Mouse (Mus musculus): ENCODE results near the gene Fig4. TPM values are rescaled to one million over a fixed set of nuclear protein-coding genes. Genes with fewer than 3 reads are reported as not detected.
A peak's percentile ranks its signal among the peaks of the same experiment; 100 is the strongest.

Fig4 gene
- polyA plus RNA-seq, 1 experiment from 2014 or later = 15.9 TPM

GRCm38 (mm10) chr10:41157296-41157695, 145.8 kb downstream of the Fig4 start:
- no peaks in the 10 kb centered on the region for H3K36me3 ChIP-seq
- no peaks in the 10 kb centered on the region for H3K27me3 ChIP-seq
- no peak overlapping the region for H3K4me2 ChIP-seq
- WGBS = 83% methylated on average over 2 of the region's 2 CpGs
- no peaks in the 10 kb centered on the region for H3K9me3 ChIP-seq
- ATAC-seq (ENCODE audit: borderline replicate concordance, extremely low read depth, low FRiP score, low TSS enrichment) = no peak
- H3K4me3 ChIP-seq = no peak overlapping the region
- no peak overlapping the region for H3K27ac ChIP-seq
- no peaks in the 10 kb centered on the region for H3K4me1 ChIP-seq
- H3K9ac ChIP-seq = no peak overlapping the region

- Histone ChIP-seq H3K4me3 (no peak overlapping the region), H3K27ac (no peak overlapping the region), H3K27me3 (no peaks in the 10 kb centered on the region), H3K36me3 (no peaks in the 10 kb centered on the region), H3K4me2 (no peak overlapping the region), H3K9me3 (no peaks in the 10 kb centered on the region), H3K4me1 (no peaks in the 10 kb centered on the region), H3K9ac (no peak overlapping the region)
- no peak for ATAC-seq (ENCODE audit: borderline replicate concordance, extremely low read depth, low FRiP score, low TSS enrichment)
- 36% methylated on average over 1 of the region's 1 CpGs for WGBS
These were observed 146.4 kb downstream of the Fig4 start for GRCm38 (mm10) chr10:41156693-41157092.

- no peak overlapping the region for H3K27ac ChIP-seq
- H3K27me3 ChIP-seq = no peaks in the 10 kb centered on the region
- no peak overlapping the region for H3K9ac ChIP-seq
- ATAC-seq (ENCODE audit: borderline replicate concordance, extremely low read depth, low FRiP score, low TSS enrichment) = no peak
- H3K9me3 ChIP-seq = no peaks in the 10 kb centered on the region
- no peak overlapping the region for H3K4me2 ChIP-seq
- no peak overlapping the region for H3K4me3 ChIP-seq
- no peaks in the 10 kb centered on the region for H3K4me1 ChIP-seq
- H3K36me3 ChIP-seq = no peaks in the 10 kb centered on the region
- WGBS = 74% methylated on average over 5 of the region's 5 CpGs
These were observed 149.8 kb downstream of the Fig4 start for GRCm38 (mm10) chr10:41153229-41153750.

GRCm38 (mm10) chr10:41151901-41152300, 151.2 kb downstream of the Fig4 start:
- Histone ChIP-seq H3K27ac (no peak overlapping the region), H3K4me1 (no peaks in the 10 kb centered on the region), H3K4me3 (no peak overlapping the region), H3K27me3 (no peaks in the 10 kb centered on the region), H3K9me3 (no peaks in the 10 kb centered on the region), H3K36me3 (no peaks in the 10 kb centered on the region), H3K4me2 (peak overlapping the region; percentile 36; the same call in 1 of the 2 replicates), H3K9ac (no peak overlapping the region)
- 73% methylated on average over 4 of the region's 4 CpGs for WGBS
- ATAC-seq (ENCODE audit: borderline replicate concordance, extremely low read depth, low FRiP score, low TSS enrichment) = no peak

GRCm38 (mm10) chr10:41151441-41151840, 151.6 kb downstream of the Fig4 start:
- no peak for ATAC-seq (ENCODE audit: borderline replicate concordance, extremely low read depth, low FRiP score, low TSS enrichment)
- no peaks in the 10 kb centered on the region for H3K4me1 ChIP-seq
- no peaks in the 10 kb centered on the region for H3K27me3 ChIP-seq
- H3K9ac ChIP-seq = no peak overlapping the region
- H3K27ac ChIP-seq = no peak overlapping the region
- H3K4me2 ChIP-seq = peak overlapping the region; percentile 36
- no peaks in the 10 kb centered on the region for H3K36me3 ChIP-seq
- H3K4me3 ChIP-seq = no peak overlapping the region
- 35% methylated on average over 18 of the region's 18 CpGs for WGBS
- H3K9me3 ChIP-seq = no peaks in the 10 kb centered on the region

GRCm38 (mm10) chr10:41151021-41151420, 152.0 kb downstream of the Fig4 start:
- WGBS = 58% methylated on average over 10 of the region's 10 CpGs
- Histone ChIP-seq H3K27me3 (no peaks in the 10 kb centered on the region), H3K4me3 (no peak overlapping the region), H3K9ac (no peak overlapping the region), H3K4me1 (no peaks in the 10 kb centered on the region), H3K9me3 (no peaks in the 10 kb centered on the region), H3K36me3 (no peaks in the 10 kb centered on the region), H3K27ac (no peak overlapping the region), H3K4me2 (peak overlapping the region; percentile 36)
- no peak for ATAC-seq (ENCODE audit: borderline replicate concordance, extremely low read depth, low FRiP score, low TSS enrichment)

GRCm38 (mm10) chr10:41150496-41150895, 152.6 kb downstream of the Fig4 start:
- H3K4me3 ChIP-seq = no peak overlapping the region
- H3K9ac ChIP-seq = no peak overlapping the region
- H3K27ac ChIP-seq = no peak overlapping the region
- H3K9me3 ChIP-seq = no peaks in the 10 kb centered on the region
- H3K4me2 ChIP-seq = no peak overlapping the region
- H3K4me1 ChIP-seq = no peaks in the 10 kb centered on the region
- H3K27me3 ChIP-seq = no peaks in the 10 kb centered on the region
- no peak for ATAC-seq (ENCODE audit: borderline replicate concordance, extremely low read depth, low FRiP score, low TSS enrichment)
- H3K36me3 ChIP-seq = no peaks in the 10 kb centered on the region
- WGBS = 83% methylated on average over 2 of the region's 2 CpGs

- ATAC-seq (ENCODE audit: borderline replicate concordance, extremely low read depth, low FRiP score, low TSS enrichment) = no peak
- WGBS = 58% methylated on average over 3 of the region's 3 CpGs
- Histone ChIP-seq H3K27me3 (no peaks in the 10 kb centered on the region), H3K36me3 (no peaks in the 10 kb centered on the region), H3K4me3 (no peak overlapping the region), H3K9me3 (no peaks in the 10 kb centered on the region), H3K4me1 (no peaks in the 10 kb centered on the region), H3K9ac (no peak overlapping the region), H3K27ac (no peak overlapping the region), H3K4me2 (no peak overlapping the region)
These were observed 153.8 kb downstream of the Fig4 start for GRCm38 (mm10) chr10:41149307-41149706.

GRCm38 (mm10) chr10:41146141-41146540, 156.9 kb downstream of the Fig4 start:
- Histone ChIP-seq H3K9me3 (no peaks in the 10 kb centered on the region), H3K4me2 (no peak overlapping the region), H3K9ac (no peak overlapping the region), H3K36me3 (no peaks in the 10 kb centered on the region), H3K27ac (no peak overlapping the region), H3K4me3 (no peak overlapping the region), H3K27me3 (no peaks in the 10 kb centered on the region), H3K4me1 (no peaks in the 10 kb centered on the region)
- ATAC-seq (ENCODE audit: borderline replicate concordance, extremely low read depth, low FRiP score, low TSS enrichment) = no peak
- 83% methylated on average over 2 of the region's 2 CpGs for WGBS

Other genes with a start within 250 kb of the Fig4 start
- not detected in 2 replicates for gene Gpr6, start 231.0 kb downstream of the Fig4 start, polyA plus RNA-seq (2015; fragmentation: Nextera tagmentation; extraction: Ambion mirVana)
- 0.20 and 0.27 TPM in 2 replicates for gene Ak9, start 720 bp upstream of the Fig4 start, polyA plus RNA-seq (2015; fragmentation: Nextera tagmentation; extraction: Ambion mirVana)
- gene Zbtb24, start 147.1 kb upstream of the Fig4 start, polyA plus RNA-seq (2015; fragmentation: Nextera tagmentation; extraction: Ambion mirVana) = 18.2 and 18.3 TPM in 2 replicates
- gene Mical1, start 173.1 kb upstream of the Fig4 start, polyA plus RNA-seq (2015; fragmentation: Nextera tagmentation; extraction: Ambion mirVana) = 71.0 and 75.7 TPM in 2 replicates
- gene Smpd2, start 187.1 kb upstream of the Fig4 start, polyA plus RNA-seq (2015; fragmentation: Nextera tagmentation; extraction: Ambion mirVana) = 69.7 and 77.4 TPM in 2 replicates
- gene Ppil6, start 187.2 kb upstream of the Fig4 start, polyA plus RNA-seq (2015; fragmentation: Nextera tagmentation; extraction: Ambion mirVana) = 2.4 and 2.5 TPM in 2 replicates
- gene Cd164, start 216.2 kb upstream of the Fig4 start, polyA plus RNA-seq (2015; fragmentation: Nextera tagmentation; extraction: Ambion mirVana) = 171 and 176 TPM in 2 replicates

All from lung, embryonic 15.5 days (tissue).